Mouse (Mus musculus): ENCODE measurements around the gene Mtf2. TPM values are rescaled to one million over a fixed set of nuclear protein-coding genes. Genes with fewer than 3 reads are reported as not detected.

Gene Mtf2
- polyA plus RNA-seq (2021; fragmentation: Nextera tagmentation), result 17.3 and 19.9 TPM in 2 replicates
- long read RNA-seq, experiment 1, full-length matches to known transcripts, result 1 of 21 reads
- long read RNA-seq, experiment 1, partial matches to known transcripts, result 9 of 21 reads
- long read RNA-seq, experiment 1, other reads (novel, unspliced or antisense), result 11 of 21 reads
- long read RNA-seq, experiment 2, full-length matches to known transcripts, result 13 of 59 reads
- long read RNA-seq, experiment 2, partial matches to known transcripts, result 23 of 59 reads
- long read RNA-seq, experiment 2, other reads (novel, unspliced or antisense), result 23 of 59 reads

GRCm38 (mm10) chr5:108065465-108066411 lies at the start of gene Mtf2:
TSS of gene Mtf2 (plus strand) at chr5:108065674.

GRCm38 (mm10) chr5:108132441-108133243 lies 67.2 kb downstream of the Mtf2 start, which contains the start of the genes Tmed5 and Ccdc18:
TSS of gene Tmed5 (minus strand) at chr5:108132620.
TSS of gene Ccdc18 (plus strand) at chr5:108132875.

Other genes with a start within 250 kb of the Mtf2 start
- not detected in 2 replicates for gene Ube2d2b, start 235.6 kb upstream of the Mtf2 start, polyA plus RNA-seq (2021; fragmentation: Nextera tagmentation)
- gene Evi5, start 190.6 kb upstream of the Mtf2 start, polyA plus RNA-seq (2021; fragmentation: Nextera tagmentation), result 22.7 and 28.2 TPM in 2 replicates
- 62.7 and 63.8 TPM in 2 replicates for gene Rpl5, start 165.2 kb upstream of the Mtf2 start, polyA plus RNA-seq (2021; fragmentation: Nextera tagmentation)
- gene Fam69a, start 78.6 kb upstream of the Mtf2 start, polyA plus RNA-seq (2021; fragmentation: Nextera tagmentation), result 21.5 and 23.4 TPM in 2 replicates
- 43.4 and 47.0 TPM in 2 replicates for gene Tmed5, start 66.9 kb downstream of the Mtf2 start, polyA plus RNA-seq (2021; fragmentation: Nextera tagmentation)
- gene Ccdc18, start 67.2 kb downstream of the Mtf2 start, polyA plus RNA-seq (2021; fragmentation: Nextera tagmentation), result 0.68 and 0.95 TPM in 2 replicates
- 25.0 and 25.1 TPM in 2 replicates for gene Dr1, start 203.2 kb downstream of the Mtf2 start, polyA plus RNA-seq (2021; fragmentation: Nextera tagmentation)
- 3.5 and 4.3 TPM in 2 replicates for gene Pigg, start 246.9 kb downstream of the Mtf2 start, polyA plus RNA-seq (2021; fragmentation: Nextera tagmentation)